Mouse (Mus musculus) kidney, adult 2 months (tissue): Measurements from ENCODE around the gene Ptprs.

Experiments
- CTCF ChIP-seq: fragments of 200-500 bp; conservative IDR thresholded peaks from 2 replicates; pipeline ENCODE4 v1.5.1; 2011; ENCODE audit warnings: low read depth, mild to moderate bottlenecking, control low read depth, low read length, moderate library complexity, mixed read lengths; ENCODE audit not compliant: insufficient read depth, insufficient read length
- POLR2A ChIP-seq: fragments of 200-500 bp; IDR thresholded peaks from one replicate; pipeline ENCODE4 v1.6.1; 2011; ENCODE audit warnings: low read depth, low read length, control low read depth

DNA sequence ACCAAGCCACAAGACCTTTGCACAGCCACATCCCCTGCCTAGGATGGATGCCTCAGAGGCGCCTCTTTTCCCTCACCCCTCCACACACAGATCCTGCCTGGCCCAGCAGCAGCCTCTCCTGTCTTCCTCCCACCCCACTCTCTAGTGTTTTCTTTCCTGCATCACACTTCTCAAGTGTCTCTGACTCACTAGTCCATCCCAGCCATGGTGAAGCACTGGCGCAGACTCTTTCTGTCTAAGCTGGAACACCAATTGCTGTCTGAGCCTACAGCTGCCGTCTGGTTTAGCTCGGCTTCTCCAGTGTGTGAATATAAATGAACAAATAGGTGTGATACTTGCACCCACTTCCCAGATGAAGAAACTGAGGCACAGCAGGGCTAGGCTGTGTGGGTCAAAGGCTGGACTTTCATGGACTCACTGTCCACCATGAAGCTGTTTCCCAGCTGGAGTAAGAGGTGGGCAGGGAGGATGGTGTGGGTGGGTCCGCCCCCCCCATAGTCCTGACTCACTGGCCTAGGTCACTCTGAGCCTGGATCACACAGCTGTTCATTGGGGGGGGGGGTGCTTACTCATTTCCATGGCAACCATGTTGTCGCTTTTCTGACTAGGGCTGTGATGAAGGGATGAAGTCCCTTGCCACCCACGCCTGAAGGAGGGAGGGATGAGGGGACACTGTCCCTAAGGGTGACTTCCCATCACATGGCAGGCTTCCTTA, 14.3 kb upstream of the Ptprs start:
- TF ChIP-seq CTCF: no peak
- no peak for TF ChIP-seq POLR2A
